Mouse (Mus musculus): ENCODE measurements around the gene Derl2. TPM values are rescaled to one million over a fixed set of nuclear protein-coding genes. Genes with fewer than 3 reads are reported as not detected.

Derl2 gene
- total RNA-seq, 1 experiment, result 45.1 TPM

GRCm38 (mm10) chr11:70980232-70980631 lies 39.4 kb downstream of the Derl2 start:
- Histone ChIP-seq H3K4me1 (ENCODE audit: control insufficient read depth in 2 of 2, insufficient read depth in 2 of 2, low read length in 2 of 2, poor library complexity in 1 of 2) (peaks cover 0 to 4% of the 10 kb centered on the region in 2 experiments; a peak in 2 of 4 replicates), H3K9me3 (ENCODE audit: control insufficient read depth, insufficient read depth, low read depth, low read length) (no peaks in the 10 kb centered on the region), H3K27ac (ENCODE audit: insufficient read depth, low read depth, low read length, poor library complexity, severe bottlenecking) (peak overlapping the region; percentile 14; the same call in 1 of the 2 replicates), H3K4me3 (ENCODE audit: insufficient read depth in 1 of 2, low read depth in 1 of 2, low read length in 2 of 2, poor library complexity in 1 of 2, severe bottlenecking in 1 of 2) (peak overlapping the region in 1 of 2 experiments; percentile 18; a peak in 1 of 4 replicates), H3K36me3 (ENCODE audit: control insufficient read depth, insufficient read depth, low read length, poor library complexity, severe bottlenecking) (peaks cover 47% of the 10 kb centered on the region), H3K9ac (ENCODE audit: insufficient read depth, low read depth, low read length, poor library complexity, severe bottlenecking) (peak overlapping the region; percentile 25; the same call in 1 of the 2 replicates)
- DNase-seq (ENCODE audit: low read depth, low spot score), result no peak
- in situ Hi-C loops (cut with MboI; ENCODE audit: low sequenced_read_pairs in 2 of 2, unreplicated experiment in 2 of 2), result no loop called here
- no peak for TF ChIP-seq CHD2 (IDR thresholded peaks at IDR 0.05; ENCODE audit: low read depth, low read length)
- TF ChIP-seq ZC3H11A (IDR thresholded peaks at IDR 0.05; ENCODE audit: borderline replicate concordance, low read depth, low read length), result no peak
- TF ChIP-seq MAFK (IDR thresholded peaks at IDR 0.05; ENCODE audit: insufficient read depth, low read depth, low read length), result no peak
- TF ChIP-seq ZNF384 (IDR thresholded peaks at IDR 0.05; ENCODE audit: low read depth, low read length), result no peak
- TF ChIP-seq HCFC1 (IDR thresholded peaks at IDR 0.05; ENCODE audit: borderline replicate concordance, insufficient read depth, low read length), result no peak

DNA sequence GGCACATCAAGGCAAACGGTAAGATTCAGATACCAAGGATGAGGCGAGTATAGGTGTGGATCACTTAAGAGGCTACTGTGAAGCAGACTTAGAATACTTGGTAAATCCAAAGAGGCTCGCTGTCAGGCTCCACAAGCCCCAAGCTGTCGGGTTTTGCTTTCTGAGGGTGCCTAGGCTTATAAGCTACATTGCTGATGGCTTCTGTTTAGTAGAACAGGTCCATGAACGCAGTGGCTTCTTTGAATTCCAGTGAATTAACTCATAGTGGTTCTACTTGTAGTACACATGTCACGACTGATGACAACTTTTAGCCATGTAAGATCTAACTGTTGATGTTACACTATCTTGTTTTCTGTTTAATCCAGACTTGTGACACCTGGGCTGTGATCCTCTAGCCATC lies 42.3 kb downstream of the Derl2 start:
- Histone ChIP-seq H3K36me3 (ENCODE audit: control insufficient read depth, insufficient read depth, low read length, poor library complexity, severe bottlenecking) (peaks cover 52% of the 10 kb centered on the region), H3K9ac (ENCODE audit: insufficient read depth, low read depth, low read length, poor library complexity, severe bottlenecking) (no peak overlapping the region), H3K4me3 (ENCODE audit: insufficient read depth in 1 of 2, low read depth in 1 of 2, low read length in 2 of 2, poor library complexity in 1 of 2, severe bottlenecking in 1 of 2) (no peak overlapping the region), H3K4me1 (ENCODE audit: control insufficient read depth in 2 of 2, insufficient read depth in 2 of 2, low read length in 2 of 2, poor library complexity in 1 of 2) (peaks cover 0 to 4% of the 10 kb centered on the region in 2 experiments; a peak in 2 of 4 replicates), H3K27ac (ENCODE audit: insufficient read depth, low read depth, low read length, poor library complexity, severe bottlenecking) (no peak overlapping the region), H3K9me3 (ENCODE audit: control insufficient read depth, insufficient read depth, low read depth, low read length) (no peaks in the 10 kb centered on the region)
- in situ Hi-C loops (cut with MboI; ENCODE audit: low sequenced_read_pairs in 2 of 2, unreplicated experiment in 2 of 2), result no loop called here
- DNase-seq (ENCODE audit: low read depth, low spot score), result no peak
- TF ChIP-seq CHD2 (IDR thresholded peaks at IDR 0.05; ENCODE audit: low read depth, low read length) (no peak), HCFC1 (IDR thresholded peaks at IDR 0.05; ENCODE audit: borderline replicate concordance, insufficient read depth, low read length) (no peak), ZC3H11A (IDR thresholded peaks at IDR 0.05; ENCODE audit: borderline replicate concordance, low read depth, low read length) (no peak), ZNF384 (IDR thresholded peaks at IDR 0.05; ENCODE audit: low read depth, low read length) (no peak), MAFK (IDR thresholded peaks at IDR 0.05; ENCODE audit: insufficient read depth, low read depth, low read length) (no peak)

DNA sequence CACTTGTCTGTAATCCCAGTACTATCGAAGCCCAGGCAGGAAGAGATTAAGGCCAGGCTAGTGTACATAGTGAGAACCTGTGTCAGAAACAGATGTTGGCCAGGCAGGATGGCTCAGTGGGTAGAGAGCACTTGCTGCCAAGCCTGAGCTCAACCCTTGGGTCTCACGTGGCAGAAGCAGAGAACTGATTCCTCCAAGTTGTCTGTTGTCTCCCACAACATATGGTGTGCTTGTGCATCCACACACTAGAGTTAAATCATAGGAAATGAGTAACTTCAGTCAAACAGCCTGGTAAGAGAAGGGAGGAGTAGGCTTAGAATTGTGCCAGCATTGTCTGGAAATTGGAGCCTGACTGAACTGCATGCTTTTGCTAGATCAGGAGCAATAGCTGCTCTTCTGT lies 44.4 kb downstream of the Derl2 start:
- TF ChIP-seq ZC3H11A (IDR thresholded peaks at IDR 0.05; ENCODE audit: borderline replicate concordance, low read depth, low read length) (no peak), MAFK (IDR thresholded peaks at IDR 0.05; ENCODE audit: insufficient read depth, low read depth, low read length) (no peak), HCFC1 (IDR thresholded peaks at IDR 0.05; ENCODE audit: borderline replicate concordance, insufficient read depth, low read length) (no peak), CHD2 (IDR thresholded peaks at IDR 0.05; ENCODE audit: low read depth, low read length) (no peak), ZNF384 (IDR thresholded peaks at IDR 0.05; ENCODE audit: low read depth, low read length) (no peak)
- Histone ChIP-seq H3K4me3 (ENCODE audit: insufficient read depth in 1 of 2, low read depth in 1 of 2, low read length in 2 of 2, poor library complexity in 1 of 2, severe bottlenecking in 1 of 2) (no peak overlapping the region), H3K36me3 (ENCODE audit: control insufficient read depth, insufficient read depth, low read length, poor library complexity, severe bottlenecking) (peaks cover 41% of the 10 kb centered on the region), H3K9ac (ENCODE audit: insufficient read depth, low read depth, low read length, poor library complexity, severe bottlenecking) (no peak overlapping the region), H3K9me3 (ENCODE audit: control insufficient read depth, insufficient read depth, low read depth, low read length) (no peaks in the 10 kb centered on the region), H3K27ac (ENCODE audit: insufficient read depth, low read depth, low read length, poor library complexity, severe bottlenecking) (no peak overlapping the region), H3K4me1 (ENCODE audit: control insufficient read depth in 2 of 2, insufficient read depth in 2 of 2, low read length in 2 of 2, poor library complexity in 1 of 2) (peaks cover 0 to 3% of the 10 kb centered on the region in 2 experiments; a peak in 2 of 4 replicates)
- no peak for DNase-seq (ENCODE audit: low read depth, low spot score)
- in situ Hi-C loops (cut with MboI; ENCODE audit: low sequenced_read_pairs in 2 of 2, unreplicated experiment in 2 of 2), result no loop called here

DNA sequence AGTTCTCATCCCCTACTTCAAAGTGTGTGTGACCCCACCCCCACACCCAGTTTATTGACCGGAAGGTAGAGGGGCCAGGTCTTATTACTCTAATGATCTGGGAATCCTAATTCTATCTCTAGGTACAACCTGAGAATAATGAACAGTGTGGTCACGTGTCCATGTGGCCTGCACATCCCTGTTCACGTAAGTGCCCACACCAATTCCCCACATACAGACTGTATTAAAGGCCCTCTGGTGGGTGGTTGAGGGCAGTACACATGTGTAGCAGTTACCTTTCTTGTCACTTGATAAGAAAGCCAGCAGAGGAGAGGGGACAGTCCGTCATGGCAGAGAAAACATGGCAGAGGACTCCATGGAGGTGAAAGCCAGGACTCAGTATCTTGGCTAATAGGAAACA lies 45.7 kb downstream of the Derl2 start:
- no peak for DNase-seq (ENCODE audit: low read depth, low spot score)
- in situ Hi-C loops (cut with MboI; ENCODE audit: low sequenced_read_pairs in 2 of 2, unreplicated experiment in 2 of 2), result no loop called here
- TF ChIP-seq ZNF384 (IDR thresholded peaks at IDR 0.05; ENCODE audit: low read depth, low read length) (no peak), CHD2 (IDR thresholded peaks at IDR 0.05; ENCODE audit: low read depth, low read length) (no peak), HCFC1 (IDR thresholded peaks at IDR 0.05; ENCODE audit: borderline replicate concordance, insufficient read depth, low read length) (no peak), ZC3H11A (IDR thresholded peaks at IDR 0.05; ENCODE audit: borderline replicate concordance, low read depth, low read length) (no peak), MAFK (IDR thresholded peaks at IDR 0.05; ENCODE audit: insufficient read depth, low read depth, low read length) (no peak)
- H3K9me3 ChIP-seq (ENCODE audit: control insufficient read depth, insufficient read depth, low read depth, low read length), result no peaks in the 10 kb centered on the region
- H3K36me3 ChIP-seq (ENCODE audit: control insufficient read depth, insufficient read depth, low read length, poor library complexity, severe bottlenecking), result peaks cover 29% of the 10 kb centered on the region
- H3K27ac ChIP-seq (ENCODE audit: insufficient read depth, low read depth, low read length, poor library complexity, severe bottlenecking), result no peak overlapping the region
- H3K4me3 ChIP-seq (ENCODE audit: insufficient read depth in 1 of 2, low read depth in 1 of 2, low read length in 2 of 2, poor library complexity in 1 of 2, severe bottlenecking in 1 of 2), result no peak overlapping the region
- no peaks in the 10 kb centered on the region for H3K4me1 ChIP-seq (ENCODE audit: control insufficient read depth in 2 of 2, insufficient read depth in 2 of 2, low read length in 2 of 2, poor library complexity in 1 of 2)
- H3K9ac ChIP-seq (ENCODE audit: insufficient read depth, low read depth, low read length, poor library complexity, severe bottlenecking), result no peak overlapping the region

All from ES-E14 (cell line).